Mouse (Mus musculus): ENCODE data around the gene Erf. TPM values are rescaled to one million over a fixed set of nuclear protein-coding genes. Genes with fewer than 3 reads are reported as not detected.

Gene Erf
- polyA plus RNA-seq, 1 experiment from 2014 or later = 24.4 TPM

DNA sequence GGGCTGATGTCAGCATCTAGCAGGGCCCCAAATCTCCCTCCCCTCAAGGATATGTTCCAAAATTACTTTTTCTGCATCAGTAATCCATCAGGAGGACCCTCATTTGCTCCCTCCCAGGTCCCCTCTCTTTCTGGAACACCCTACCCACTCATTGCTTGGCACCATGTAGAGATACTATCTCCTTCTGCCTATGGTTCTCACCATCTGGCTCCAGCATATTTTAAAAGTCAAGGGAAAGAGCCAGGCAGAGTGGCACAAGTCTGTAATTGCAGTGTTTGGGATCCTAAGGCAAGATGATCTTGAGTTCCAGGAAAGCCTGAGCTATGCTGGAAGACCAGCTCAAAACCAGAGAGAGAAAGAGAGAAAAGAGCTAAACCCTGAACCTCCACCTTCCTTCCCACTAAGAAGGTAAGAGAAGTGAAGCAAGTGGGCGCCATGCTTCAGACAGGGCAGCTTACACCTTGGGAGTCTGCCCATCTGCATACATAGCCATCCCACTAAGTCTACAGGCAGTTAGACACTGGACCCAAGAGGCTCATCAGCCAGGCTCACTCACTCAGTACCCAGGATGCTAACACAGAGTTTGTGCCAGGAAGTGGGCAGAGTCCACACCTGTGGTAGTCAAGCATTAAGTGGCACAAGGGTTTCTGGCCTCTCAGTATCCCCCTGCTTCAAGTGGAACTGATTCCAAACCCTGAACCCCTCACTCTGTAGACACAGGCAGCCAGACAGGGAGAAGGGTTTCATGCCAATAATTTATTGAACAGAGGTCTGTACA is 22.8 kb downstream of the Erf start:
- no peak overlapping the region for H3K9ac ChIP-seq
- no peak for ATAC-seq (ENCODE audit: insufficient number of reproducible peaks, low FRiP score, low TSS enrichment, low read depth)
- no peak overlapping the region for H3K27ac ChIP-seq
- H3K36me3 ChIP-seq = peaks cover 95% of the 10 kb centered on the region
- H3K27me3 ChIP-seq = no peaks in the 10 kb centered on the region
- H3K4me3 ChIP-seq = no peak overlapping the region
- no peak overlapping the region for H3K4me2 ChIP-seq
- peaks cover 3% of the 10 kb centered on the region for H3K4me1 ChIP-seq
- no peaks in the 10 kb centered on the region for H3K9me3 ChIP-seq
- WGBS = 100% methylated on average over 1 of the region's 1 CpGs

DNA sequence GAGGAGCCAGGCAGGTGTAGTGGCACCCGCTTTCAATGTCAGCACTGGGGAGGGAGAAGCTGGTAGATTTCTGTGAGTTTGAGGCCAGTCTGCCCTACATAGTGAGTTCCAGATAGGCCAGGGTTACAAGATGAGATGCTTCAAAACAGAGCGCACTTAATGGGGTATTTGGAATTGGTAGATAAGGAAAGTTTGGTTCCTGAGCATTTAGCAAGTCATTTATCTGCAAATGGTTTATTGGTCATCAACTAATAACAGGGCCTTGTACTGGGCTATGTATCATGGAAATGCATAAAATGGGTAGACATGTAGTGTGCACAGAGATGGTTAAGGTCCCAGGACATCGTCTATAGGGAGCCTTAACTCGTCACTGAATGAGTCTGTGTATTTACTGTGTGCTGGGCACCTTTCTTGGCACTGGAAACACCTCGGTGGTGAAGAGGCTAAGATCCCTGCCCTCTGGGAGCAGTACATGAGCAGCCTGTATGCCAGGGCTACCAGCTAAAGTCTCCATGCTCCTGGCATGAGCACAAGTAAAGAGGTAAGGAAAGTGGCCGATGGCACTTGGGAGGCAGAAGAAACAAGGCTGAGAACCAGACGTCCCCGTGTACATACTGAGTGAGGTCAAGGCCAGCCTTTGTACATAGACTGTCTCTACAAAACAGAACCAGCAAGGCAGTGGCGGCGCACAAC is 28.1 kb downstream of the Erf start:
- 88% methylated on average over 10 of the region's 10 CpGs for WGBS
- no peak for ATAC-seq (ENCODE audit: insufficient number of reproducible peaks, low FRiP score, low TSS enrichment, low read depth)
- H3K4me2 ChIP-seq = peak overlapping the region; percentile 92
- H3K27ac ChIP-seq = peak overlapping the region; percentile 95; the same call in 1 of the 2 replicates
- H3K27me3 ChIP-seq = no peaks in the 10 kb centered on the region
- peak overlapping the region; percentile 59 for H3K4me3 ChIP-seq
- H3K36me3 ChIP-seq = peaks cover 44% of the 10 kb centered on the region
- peaks cover 40% of the 10 kb centered on the region for H3K4me1 ChIP-seq
- no peaks in the 10 kb centered on the region for H3K9me3 ChIP-seq
- H3K9ac ChIP-seq = peak overlapping the region; percentile 75

DNA sequence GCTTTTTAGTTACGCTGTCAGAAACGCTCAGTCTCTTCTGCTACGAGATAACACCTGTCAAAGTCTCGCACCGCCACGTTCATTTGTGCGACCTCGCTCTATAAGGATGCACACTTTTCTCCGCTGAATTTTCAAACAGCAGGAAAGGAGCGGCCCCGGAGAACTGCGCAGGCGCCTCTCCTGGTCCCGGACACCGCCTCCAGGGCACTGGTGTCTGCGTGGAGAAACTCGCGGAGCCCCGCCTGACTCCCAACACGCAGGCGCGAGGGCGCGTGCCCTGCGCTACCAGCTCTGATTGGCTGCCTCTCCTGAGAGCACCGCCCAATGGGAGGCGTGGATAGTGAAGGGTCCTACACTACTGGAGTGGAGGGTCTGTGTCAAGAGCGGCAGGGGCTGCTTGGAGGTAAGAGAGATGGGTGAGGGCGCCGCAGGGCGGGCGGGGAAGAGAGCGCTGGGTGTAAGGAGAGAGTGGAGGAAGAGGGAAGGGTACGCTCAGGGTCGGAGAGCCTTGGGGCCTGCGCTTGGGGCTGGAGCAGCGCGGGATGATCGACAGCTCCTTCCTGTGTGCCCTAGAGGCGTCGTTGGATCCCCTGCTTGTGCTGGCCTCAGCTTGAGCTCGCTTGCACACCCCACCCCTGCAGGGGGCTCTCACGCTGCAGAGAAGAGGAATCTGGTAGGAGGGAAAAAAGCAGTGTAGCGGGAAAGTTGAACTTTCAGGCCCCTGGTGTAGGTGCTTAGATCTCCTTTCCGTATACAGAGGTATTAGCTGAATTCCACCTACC is 29.3 kb downstream of the Erf start, which contains the start of gene Zfp526:
Zfp526 (plus strand) TSS at position 324 of the 782 bp plus-strand sequence.
- peak within 1 kb of the TSS; percentile 75 for H3K9ac ChIP-seq
- peak within 1 kb of the TSS; percentile 59 for H3K4me3 ChIP-seq
- H3K4me2 ChIP-seq = peak within 1 kb of the TSS; percentile 92
- peak; percentile 97 for ATAC-seq (ENCODE audit: insufficient number of reproducible peaks, low FRiP score, low TSS enrichment, low read depth)
- no peaks in the 10 kb centered on the region for H3K27me3 ChIP-seq
- under 1% methylated on average over 44 of the region's 45 CpGs for WGBS
- H3K27ac ChIP-seq = peak within 1 kb of the TSS; percentile 95
- peaks cover 41% of the 10 kb centered on the region for H3K4me1 ChIP-seq
- H3K36me3 ChIP-seq = peaks cover 35% of the 10 kb centered on the region
- no peaks in the 10 kb centered on the region for H3K9me3 ChIP-seq

DNA sequence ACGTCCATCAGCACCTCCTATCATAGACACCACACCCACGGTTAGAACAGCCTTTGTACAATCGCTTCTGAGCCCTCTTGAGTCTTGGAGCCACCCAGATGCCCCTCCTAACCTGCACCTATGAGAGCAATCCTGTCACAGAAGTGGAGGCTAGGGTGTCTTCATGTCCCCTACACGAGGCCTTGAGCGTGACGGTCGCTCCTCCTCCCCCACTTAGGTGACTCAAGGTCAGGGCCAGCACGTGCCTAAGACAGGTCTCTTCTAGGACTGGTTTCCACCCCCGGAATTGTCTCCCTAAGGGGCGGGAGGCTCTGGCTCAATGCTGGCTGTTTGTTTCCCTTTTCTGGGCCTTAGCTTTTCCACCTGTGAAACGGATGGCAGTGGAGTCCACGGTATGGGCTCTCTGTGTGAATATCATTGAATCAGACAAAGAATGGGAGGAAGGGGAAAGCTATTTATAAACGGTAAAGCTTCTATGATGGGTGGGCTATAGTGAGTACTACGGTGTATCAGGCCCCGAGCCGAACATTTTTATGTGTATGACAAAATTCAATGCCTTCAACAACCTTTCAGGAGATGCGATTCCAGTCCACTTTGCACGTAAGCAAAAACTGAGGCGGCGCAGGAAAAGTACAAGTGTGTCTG is 30.0 kb downstream of the Erf start, which contains the start of gene Dedd2:
Dedd2 (minus strand) TSS at position 159 of the 645 bp plus-strand sequence.
- no peak for ATAC-seq (ENCODE audit: insufficient number of reproducible peaks, low FRiP score, low TSS enrichment, low read depth)

DNA sequence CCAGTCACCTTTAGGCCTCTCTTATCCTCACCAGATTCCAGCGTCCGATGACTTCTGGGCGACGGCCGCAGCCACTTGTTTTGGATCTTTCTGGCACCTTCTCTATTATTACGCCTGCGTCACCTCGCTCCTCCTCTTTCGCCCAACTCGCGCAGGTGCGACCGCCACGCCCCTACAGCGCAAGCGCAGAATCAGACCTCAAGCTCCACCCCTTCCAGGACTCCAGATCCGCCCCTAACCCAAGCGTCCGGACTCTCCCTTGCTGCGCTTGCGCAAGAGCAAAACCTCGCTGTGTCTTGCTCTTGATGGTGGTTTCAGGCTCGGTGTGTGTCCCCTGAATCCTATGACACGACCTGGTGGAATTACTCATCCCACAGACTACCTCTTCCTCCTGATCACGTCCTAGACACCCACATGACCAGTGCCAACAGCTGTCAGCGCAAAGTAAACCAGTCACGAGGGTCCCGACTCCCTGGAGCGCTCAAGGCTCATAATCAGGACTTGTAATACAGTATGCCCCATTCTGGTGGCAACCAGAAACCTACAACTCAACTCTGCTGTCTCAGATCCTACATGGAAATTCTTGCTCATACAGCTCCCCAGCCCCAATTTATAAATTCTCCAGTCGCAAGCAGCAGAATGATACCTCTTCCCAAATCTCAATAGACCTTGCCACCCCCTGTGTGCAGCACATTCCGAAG is 30.7 kb downstream of the Erf start:
- WGBS = 2% methylated on average over 31 of the region's 31 CpGs

More for the DNA sequence above, 30.0 kb downstream of the Erf start, which contains the start of gene Dedd2:
- H3K9me3 ChIP-seq = no peaks in the 10 kb centered on the region
- H3K4me1 ChIP-seq = peaks cover 41% of the 10 kb centered on the region
- peak within 1 kb of the TSS; percentile 59 for H3K4me3 ChIP-seq
- H3K27ac ChIP-seq = peak within 1 kb of the TSS; percentile 95
- H3K9ac ChIP-seq = peak within 1 kb of the TSS; percentile 75
- peak within 1 kb of the TSS; percentile 92 for H3K4me2 ChIP-seq
- H3K27me3 ChIP-seq = no peaks in the 10 kb centered on the region
- WGBS = 6% methylated on average over 20 of the region's 20 CpGs
- H3K36me3 ChIP-seq = peaks cover 28% of the 10 kb centered on the region

DNA sequence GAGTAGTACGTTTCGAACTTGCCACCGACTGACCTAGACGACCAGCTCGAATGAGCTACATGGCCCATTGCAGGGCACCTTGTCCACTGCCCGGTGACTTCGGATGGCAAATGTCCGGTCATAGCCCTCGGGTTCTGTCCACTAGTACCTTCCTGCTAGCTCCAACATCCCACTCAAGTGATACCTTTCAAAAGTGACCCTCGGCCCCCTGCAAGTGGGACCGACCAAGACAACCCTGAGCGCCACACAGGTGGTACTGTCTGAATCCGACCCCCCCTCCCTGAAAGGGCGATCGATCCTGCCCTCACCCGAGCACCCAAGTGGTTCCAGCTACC is 31.2 kb downstream of the Erf start:
- no peaks in the 10 kb centered on the region for H3K27me3 ChIP-seq
- H3K9me3 ChIP-seq = no peaks in the 10 kb centered on the region
- H3K27ac ChIP-seq = peak overlapping the region; percentile 84
- under 1% methylated on average over 16 of the region's 16 CpGs for WGBS
- peaks cover 41% of the 10 kb centered on the region for H3K4me1 ChIP-seq
- peak overlapping the region; percentile 66 for H3K9ac ChIP-seq
- peaks cover 16% of the 10 kb centered on the region for H3K36me3 ChIP-seq
- ATAC-seq (ENCODE audit: insufficient number of reproducible peaks, low FRiP score, low TSS enrichment, low read depth) = peak; percentile 3; the same call in 1 of the 2 replicates
- peak overlapping the region; percentile 59 for H3K4me3 ChIP-seq
- H3K4me2 ChIP-seq = peak overlapping the region; percentile 92

More for the DNA sequence above, 30.7 kb downstream of the Erf start:
- H3K9me3 ChIP-seq = no peaks in the 10 kb centered on the region
- peak; percentile 67 for ATAC-seq (ENCODE audit: insufficient number of reproducible peaks, low FRiP score, low TSS enrichment, low read depth)
- H3K27me3 ChIP-seq = no peaks in the 10 kb centered on the region
- peaks cover 21% of the 10 kb centered on the region for H3K36me3 ChIP-seq
- H3K4me2 ChIP-seq = peak overlapping the region; percentile 92
- H3K27ac ChIP-seq = peak overlapping the region; percentile 95
- H3K4me3 ChIP-seq = peak overlapping the region; percentile 59
- peaks cover 41% of the 10 kb centered on the region for H3K4me1 ChIP-seq
- peak overlapping the region; percentile 66 for H3K9ac ChIP-seq

DNA sequence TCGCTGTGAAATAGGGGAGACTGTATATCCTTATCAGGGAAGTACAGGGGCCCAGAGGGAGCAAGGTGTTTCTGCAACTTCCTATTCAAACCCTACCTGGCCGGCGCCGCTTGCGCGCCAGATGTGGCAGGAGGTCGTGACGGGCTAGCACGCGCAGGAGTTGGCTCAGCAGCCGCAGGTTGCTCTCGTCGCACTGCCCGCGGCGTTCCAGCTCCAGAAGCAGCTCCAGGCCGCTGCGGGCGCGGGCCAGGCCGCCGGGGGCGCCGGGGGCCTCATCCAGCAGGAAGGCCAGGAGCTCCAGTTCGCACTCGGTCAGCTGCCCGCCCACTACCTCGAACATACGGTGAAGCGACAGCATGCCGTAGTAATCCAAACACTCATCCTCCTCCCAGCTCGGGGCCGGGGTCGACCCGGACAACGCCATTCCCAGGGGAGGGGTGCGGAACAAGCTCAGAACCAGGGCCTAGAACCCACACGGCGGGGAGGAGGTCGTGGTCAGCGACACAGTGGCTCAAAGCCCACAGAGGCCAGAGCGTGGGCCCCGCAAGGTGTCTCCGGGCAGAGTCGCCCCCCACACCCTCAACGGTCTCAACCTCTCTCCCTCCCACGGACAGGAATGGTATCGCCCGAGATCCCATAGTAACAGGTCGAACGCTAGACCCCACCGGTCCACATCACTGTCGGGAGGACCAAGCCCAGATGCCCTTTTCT is 31.7 kb downstream of the Erf start:
- peak overlapping the region; percentile 84 for H3K27ac ChIP-seq
- peak overlapping the region; percentile 59 for H3K4me3 ChIP-seq
- H3K4me2 ChIP-seq = peak overlapping the region; percentile 92
- under 1% methylated on average over 52 of the region's 53 CpGs for WGBS
- no peaks in the 10 kb centered on the region for H3K9me3 ChIP-seq
- peaks cover 15% of the 10 kb centered on the region for H3K36me3 ChIP-seq
- H3K9ac ChIP-seq = peak overlapping the region; percentile 66
- ATAC-seq (ENCODE audit: insufficient number of reproducible peaks, low FRiP score, low TSS enrichment, low read depth) = no peak
- H3K4me1 ChIP-seq = peaks cover 41% of the 10 kb centered on the region
- no peaks in the 10 kb centered on the region for H3K27me3 ChIP-seq

DNA sequence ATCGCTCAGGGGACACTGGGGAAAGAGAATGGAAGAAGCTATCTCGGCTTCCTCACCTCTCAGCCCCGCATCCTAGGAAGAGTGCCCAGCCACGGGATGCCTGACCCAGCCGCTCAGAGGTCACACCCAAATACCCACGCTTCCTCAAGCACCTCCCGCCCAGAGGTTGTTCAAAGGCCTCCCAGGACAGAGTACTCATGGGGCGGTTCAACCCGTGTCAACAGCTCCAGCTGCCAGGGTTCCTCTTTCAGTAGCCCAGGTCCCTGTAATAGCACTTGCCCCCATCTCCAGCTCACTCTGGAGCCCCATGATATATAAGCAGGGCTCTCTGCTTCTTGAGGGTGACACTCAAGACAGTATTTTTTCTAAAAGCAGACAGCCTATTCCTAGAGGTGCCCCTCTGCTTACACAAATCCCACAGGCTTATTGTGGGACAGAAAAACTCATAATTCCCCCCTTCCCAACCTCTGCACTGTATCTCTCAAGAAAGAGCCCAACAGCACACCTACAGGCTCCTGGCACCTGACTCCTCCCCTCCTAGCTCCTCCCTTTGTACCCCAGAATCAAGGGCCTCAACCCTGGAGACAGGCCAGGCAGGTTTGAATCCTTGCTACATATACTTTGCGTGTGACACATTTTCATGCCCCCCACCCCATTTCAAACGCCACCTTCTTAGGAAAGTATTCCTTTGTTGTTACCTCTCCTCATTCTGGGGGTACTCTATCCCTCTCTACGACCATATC is 32.7 kb downstream of the Erf start:
- Histone ChIP-seq H3K4me2 (peak overlapping the region; percentile 92; the same call in 1 of the 2 replicates), H3K9ac (no peak overlapping the region), H3K27ac (0 out of 2 replicates have a peak overlapping the region, but pooled peaks have one; percentile 84), H3K9me3 (no peaks in the 10 kb centered on the region), H3K4me1 (peaks cover 41% of the 10 kb centered on the region), H3K27me3 (no peaks in the 10 kb centered on the region), H3K4me3 (peak overlapping the region; percentile 59), H3K36me3 (peaks cover 7% of the 10 kb centered on the region)
- WGBS = 64% methylated on average over 12 of the region's 12 CpGs
- no peak for ATAC-seq (ENCODE audit: insufficient number of reproducible peaks, low FRiP score, low TSS enrichment, low read depth)

DNA sequence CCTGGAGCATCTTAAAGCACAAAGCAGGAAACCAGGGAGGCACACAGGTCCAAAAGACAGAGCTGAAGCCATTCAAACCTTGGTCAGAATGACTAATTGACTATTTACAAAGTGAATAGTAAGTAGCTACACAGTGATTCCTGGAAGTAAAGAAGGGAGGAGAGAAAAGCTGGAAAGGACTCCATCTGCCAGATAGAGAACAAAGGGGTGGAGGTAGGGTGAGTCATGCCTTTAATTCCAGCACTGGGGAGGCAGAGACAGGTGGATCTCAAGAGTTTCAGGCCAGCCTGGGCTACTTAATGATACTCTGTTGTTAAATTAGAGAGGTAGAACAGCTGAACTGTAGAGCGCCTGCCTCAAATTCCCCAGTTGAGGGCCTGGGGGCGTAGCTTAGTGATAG is 36.4 kb downstream of the Erf start:
- no peaks in the 10 kb centered on the region for H3K27me3 ChIP-seq
- peaks cover 31% of the 10 kb centered on the region for H3K36me3 ChIP-seq
- H3K4me3 ChIP-seq = no peak overlapping the region
- H3K27ac ChIP-seq = no peak overlapping the region
- WGBS = 84% methylated on average over 2 of the region's 2 CpGs
- H3K9me3 ChIP-seq = no peaks in the 10 kb centered on the region
- no peak overlapping the region for H3K9ac ChIP-seq
- no peak overlapping the region for H3K4me2 ChIP-seq
- H3K4me1 ChIP-seq = peaks cover 17% of the 10 kb centered on the region
- no peak for ATAC-seq (ENCODE audit: insufficient number of reproducible peaks, low FRiP score, low TSS enrichment, low read depth)

DNA sequence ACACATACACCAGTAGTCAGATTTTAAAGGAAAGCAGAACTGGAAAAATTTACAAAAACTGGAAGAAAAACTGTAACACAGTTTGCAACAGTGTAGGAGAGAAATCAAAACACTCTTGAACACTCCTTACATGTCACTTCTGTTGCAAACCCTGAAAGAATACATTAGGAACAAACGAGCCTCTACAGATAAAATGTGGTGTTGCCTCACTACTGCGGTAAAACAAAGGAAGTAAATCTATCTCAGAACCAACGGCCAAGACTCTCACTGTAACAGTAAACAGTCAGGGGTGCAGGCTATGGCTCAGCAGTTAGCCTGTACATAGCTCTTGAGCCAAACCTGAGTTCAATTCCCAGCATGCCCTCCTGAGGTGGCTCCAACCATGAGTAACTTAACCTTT is 37.5 kb downstream of the Erf start:
- no peak overlapping the region for H3K9ac ChIP-seq
- no peaks in the 10 kb centered on the region for H3K27me3 ChIP-seq
- no peak overlapping the region for H3K27ac ChIP-seq
- no peaks in the 10 kb centered on the region for H3K9me3 ChIP-seq
- peaks cover 7% of the 10 kb centered on the region; the same call in 1 of the 2 replicates for H3K4me1 ChIP-seq
- WGBS = 73% methylated on average over 3 of the region's 3 CpGs
- ATAC-seq (ENCODE audit: insufficient number of reproducible peaks, low FRiP score, low TSS enrichment, low read depth) = no peak
- H3K36me3 ChIP-seq = peaks cover 41% of the 10 kb centered on the region
- H3K4me3 ChIP-seq = no peak overlapping the region
- H3K4me2 ChIP-seq = no peak overlapping the region
